Mouse (Mus musculus): ENCODE measurements around the gene Ptprd.

Ptprd gene

DNA sequence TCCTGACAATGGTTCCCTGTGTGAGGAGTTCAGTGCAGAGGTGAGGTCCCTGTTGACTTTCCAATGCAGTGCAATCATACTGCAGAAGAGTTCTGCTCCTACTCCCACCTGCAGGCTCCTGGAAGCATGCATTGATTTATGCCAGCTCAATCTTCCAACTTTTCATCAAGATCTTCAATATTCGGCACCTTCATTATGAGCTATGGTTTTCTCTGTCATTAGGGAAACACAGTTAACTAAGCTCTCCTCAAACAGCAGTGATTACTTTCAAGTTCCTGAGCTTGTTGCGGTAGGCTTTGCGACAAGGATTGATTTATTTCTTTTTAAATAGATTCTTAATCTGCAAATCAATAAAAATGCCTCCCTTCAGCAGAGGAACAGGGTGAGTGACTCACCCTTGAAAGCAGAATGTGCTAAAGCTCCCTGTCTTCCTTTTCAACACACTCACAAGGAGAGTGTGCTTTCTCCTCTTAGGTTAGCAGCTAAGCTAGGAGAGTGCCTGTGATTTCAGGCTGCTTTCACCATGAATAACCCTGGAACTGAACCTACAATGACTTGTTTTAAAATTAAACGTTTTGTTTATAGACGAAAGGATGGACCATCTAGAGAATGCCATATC is 1298.1 kb downstream of the Ptprd start:
- no peak for DNase-seq (ENCODE audit: low spot score in 2 of 2)

- DNase-seq (ENCODE audit: low spot score in 2 of 2): no peak
Observed at GRCm38 (mm10) chr4:76901692-76902091, 1310.1 kb downstream of the Ptprd start.

GRCm38 (mm10) chr4:76889669-76890068 is 1322.1 kb downstream of the Ptprd start:
- no peak for DNase-seq (ENCODE audit: low spot score in 2 of 2)

DNA sequence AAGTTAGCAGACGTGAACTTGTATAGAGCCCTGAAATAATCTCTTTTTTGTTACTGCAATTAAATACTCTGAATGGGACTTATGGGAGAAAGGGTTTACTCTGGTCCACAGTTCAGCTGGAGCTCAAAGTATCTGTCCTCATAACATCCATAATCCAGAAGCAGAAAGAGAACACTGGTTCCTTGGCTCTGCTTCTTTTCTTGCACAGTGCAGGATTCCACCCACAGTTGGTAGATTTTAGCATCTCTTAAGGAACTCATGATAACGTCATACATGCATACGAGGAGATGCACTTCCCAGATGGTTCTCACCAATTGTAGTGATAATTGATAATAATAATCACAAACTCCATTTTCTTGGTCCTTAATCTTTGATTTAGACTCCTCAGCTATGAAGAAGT is 1330.2 kb downstream of the Ptprd start:
- no peak for DNase-seq (ENCODE audit: low spot score in 2 of 2)

DNA sequence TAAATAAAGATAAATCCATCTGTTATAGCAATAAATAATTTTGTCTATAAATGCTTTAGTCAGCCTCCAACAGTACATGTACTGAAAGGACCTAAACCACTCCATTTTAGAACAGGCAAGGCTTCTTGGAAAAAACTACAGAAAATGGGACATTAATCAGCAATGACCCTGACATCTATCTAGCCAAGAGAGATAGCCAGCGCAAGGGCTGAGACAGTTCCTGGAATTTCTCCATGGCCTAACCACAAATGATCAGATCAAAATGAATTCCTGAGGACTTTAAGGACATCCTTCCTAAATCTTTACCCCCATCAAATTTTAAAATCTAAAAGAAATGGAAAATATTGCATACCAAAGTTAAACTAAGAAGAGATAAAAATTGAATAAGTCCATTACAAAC is 1340.8 kb downstream of the Ptprd start:
- DNase-seq (ENCODE audit: low spot score in 2 of 2): no peak

- DNase-seq (ENCODE audit: low spot score in 2 of 2): no peak
Observed at GRCm38 (mm10) chr4:76865585-76865984, 1346.2 kb downstream of the Ptprd start.

DNA sequence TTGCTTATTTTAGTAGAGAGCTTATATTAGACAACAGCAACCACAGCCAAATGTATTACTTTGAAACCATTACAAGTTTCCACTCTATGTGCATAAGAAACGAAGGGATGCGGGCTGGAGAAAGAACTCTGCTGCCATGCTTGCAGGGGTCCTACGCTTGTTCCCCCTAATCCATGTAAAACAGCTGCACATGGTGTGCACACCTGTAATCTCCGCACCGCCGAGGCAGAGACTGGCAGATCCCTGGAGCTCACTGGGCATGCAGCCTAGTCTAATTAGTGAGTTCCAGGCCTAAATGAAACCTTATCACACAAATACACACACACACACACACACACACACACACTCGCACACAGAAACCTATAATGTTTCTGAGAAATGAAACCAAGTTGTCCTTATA is 1365.5 kb downstream of the Ptprd start:
- no peak for DNase-seq (ENCODE audit: low spot score in 2 of 2)

- no peak for DNase-seq (ENCODE audit: low spot score in 2 of 2)
Observed at GRCm38 (mm10) chr4:76839016-76839415, 1372.7 kb downstream of the Ptprd start.

DNA sequence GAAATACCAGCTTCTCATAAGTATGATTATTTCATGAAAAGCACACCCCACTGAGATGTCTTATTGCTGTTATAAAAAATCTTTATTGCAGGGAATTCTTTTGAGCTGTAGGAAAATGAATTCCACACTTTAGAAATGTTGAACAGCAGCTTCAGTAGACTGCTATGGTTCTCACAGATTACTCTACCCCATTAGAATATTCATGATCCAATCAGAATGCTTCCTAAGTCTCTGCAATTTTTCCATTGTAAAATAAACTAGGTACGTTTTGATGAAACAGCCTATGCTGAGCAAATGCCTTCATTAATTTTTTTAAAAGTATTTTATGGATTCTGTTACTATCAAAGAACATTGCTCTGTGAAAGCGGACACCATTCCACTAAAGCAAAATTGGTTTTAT is 1399.6 kb downstream of the Ptprd start:
- DNase-seq (ENCODE audit: low spot score in 2 of 2): no peak

DNA sequence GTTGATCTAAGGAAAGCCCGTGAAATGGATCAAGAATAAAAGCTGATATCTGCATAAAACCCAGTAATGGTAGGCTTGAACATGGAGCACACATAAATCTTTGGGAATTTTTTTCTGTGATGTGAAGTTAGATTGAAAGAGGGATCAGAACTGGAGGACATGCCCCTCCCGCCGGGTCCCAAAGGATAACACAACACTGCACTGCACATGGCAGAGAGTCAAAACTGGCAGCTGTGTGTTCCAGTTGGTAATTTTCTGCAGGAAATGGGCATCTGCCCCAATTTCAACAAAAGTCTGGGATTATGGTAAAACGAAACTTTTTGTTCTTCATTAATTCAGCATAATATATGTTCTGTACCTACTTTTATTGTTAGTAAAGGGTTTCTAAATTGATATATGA is 1409.1 kb downstream of the Ptprd start:
- no peak for DNase-seq (ENCODE audit: low spot score in 2 of 2)

DNA sequence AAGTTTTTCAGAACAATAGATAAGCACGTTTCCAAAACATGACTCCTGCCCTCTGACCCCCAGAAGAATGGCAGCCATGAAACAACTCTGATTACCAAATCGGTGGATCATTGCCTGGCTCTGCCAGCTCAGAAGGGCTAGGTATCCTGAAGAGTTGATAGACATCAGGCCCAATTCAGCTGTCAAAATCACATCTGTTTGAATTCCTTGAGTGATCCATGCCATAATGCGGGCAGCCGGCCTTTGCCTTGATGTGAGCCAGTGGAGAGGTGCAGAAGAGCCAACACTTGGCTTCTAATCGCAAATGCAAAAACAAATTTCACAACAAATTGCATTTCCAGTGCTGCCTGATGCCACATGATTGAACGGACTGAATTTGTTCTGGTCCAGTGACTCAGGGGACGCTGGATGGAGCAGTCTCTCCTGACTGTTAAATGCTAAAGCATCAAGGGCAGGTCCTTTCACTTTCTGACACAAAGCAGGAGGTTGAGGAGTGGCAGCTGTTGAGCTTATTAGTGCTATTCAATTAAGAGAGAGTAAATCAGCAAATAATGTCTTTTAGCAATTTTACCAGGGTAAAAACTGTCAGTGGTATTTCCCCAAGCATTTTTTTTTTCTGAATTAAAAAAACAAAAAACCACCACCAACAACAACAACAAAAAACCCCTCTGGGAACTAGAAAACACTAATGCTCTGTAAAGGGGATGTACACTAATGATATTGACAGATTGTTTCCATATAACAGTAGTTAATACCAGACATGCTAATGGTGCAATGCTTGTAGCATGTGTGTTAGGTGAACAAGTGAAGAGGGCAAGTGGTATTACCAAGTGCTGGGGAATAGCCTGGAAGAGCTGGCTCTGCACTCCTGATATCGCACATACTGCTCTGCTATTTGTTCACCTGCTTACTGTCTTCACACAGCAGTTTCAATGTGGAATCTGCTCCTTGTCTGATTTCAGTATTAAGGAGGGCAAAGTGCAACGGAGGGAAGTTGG is 1413.5 kb downstream of the Ptprd start:
- no peak for DNase-seq (ENCODE audit: low spot score in 2 of 2)

GRCm38 (mm10) chr4:76785389-76785788 is 1426.4 kb downstream of the Ptprd start:
- DNase-seq (ENCODE audit: low spot score in 2 of 2): no peak

DNA sequence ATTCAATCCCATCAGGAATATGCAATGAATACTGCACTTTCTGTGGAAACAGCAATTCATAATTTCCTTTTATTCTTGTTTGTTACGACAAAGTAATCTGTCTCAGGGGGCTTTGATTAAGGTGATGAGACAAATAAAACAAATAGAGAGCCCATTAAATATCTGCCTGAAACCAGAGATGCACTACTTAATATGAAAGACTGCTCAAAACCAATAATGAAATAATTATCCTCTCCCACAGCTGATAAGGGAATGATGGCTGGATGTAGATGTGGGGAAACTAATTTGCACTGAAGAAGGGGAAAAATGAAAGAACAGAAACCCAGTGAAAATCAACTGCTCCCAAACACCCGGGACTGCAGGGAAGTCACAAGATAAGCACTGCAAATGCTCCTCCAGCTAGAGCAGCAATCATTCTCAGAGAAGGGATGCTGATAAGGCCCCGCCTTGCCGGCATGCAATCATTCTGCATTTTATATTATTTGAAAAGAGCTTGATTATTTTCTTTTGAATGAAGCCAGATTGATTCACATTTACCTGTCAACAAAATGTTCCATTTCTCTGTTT is 1432.1 kb downstream of the Ptprd start:
- no peak for DNase-seq (ENCODE audit: low spot score in 2 of 2)

DNA sequence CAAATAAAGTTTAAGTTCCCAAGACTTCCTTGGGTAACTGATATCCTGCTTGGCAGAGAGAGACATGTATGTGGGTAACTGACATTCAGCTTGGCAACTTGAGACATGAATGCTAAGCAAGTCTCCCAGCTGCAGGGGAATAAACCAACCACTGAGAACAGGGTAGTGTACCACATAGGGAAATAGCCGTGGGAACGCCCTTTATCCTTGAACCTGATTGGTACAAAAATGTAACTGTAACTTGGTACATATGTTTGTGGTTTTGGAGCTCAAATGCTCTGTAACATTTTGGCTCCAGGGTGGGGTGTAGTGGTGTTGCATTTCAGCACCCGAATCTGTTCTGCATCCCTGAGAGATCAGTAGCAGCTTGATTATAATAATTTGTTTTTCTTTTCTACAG is 1444.8 kb downstream of the Ptprd start:
- no peak for DNase-seq (ENCODE audit: low spot score in 2 of 2)

DNA sequence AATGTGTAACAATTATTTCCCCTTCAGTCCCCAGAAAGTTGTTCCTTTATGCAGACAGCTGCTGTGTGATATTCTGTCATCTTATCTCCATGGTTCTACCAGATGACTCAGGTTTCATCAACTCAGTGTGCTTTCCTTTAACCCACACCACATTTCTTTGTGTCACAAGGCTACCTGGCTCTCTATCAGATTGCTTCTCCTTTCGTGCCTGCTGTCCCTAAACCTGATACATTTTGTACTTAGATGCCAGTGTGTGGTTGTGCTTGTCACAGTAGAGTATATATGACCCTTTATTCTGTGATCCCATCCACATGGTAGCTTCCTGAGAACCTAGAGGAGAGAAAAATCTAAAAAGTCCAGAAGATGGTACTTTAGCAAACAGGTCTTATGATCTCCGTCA is 1445.3 kb downstream of the Ptprd start:
- DNase-seq (ENCODE audit: low spot score in 2 of 2): no peak

DNA sequence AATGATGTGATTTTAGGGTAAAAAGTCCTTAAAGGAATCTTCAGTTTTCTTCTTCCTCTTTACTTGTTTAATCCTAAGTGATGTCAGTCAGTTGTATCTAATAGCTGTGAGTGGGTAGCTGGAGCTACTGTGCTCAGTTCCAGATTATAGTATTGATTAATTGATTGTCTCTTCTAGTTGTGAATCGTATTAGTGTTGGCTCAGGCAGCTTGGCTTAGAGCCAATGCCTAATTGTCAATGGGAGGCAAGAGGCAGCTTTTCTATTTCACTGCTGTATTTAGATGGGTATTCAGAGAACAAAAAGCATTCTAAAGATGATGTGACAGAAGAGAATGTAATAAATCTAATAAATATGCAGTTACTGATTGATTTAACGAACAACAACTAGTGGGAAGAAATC is 1461.1 kb downstream of the Ptprd start:
- DNase-seq (ENCODE audit: low spot score in 2 of 2): no peak

DNA sequence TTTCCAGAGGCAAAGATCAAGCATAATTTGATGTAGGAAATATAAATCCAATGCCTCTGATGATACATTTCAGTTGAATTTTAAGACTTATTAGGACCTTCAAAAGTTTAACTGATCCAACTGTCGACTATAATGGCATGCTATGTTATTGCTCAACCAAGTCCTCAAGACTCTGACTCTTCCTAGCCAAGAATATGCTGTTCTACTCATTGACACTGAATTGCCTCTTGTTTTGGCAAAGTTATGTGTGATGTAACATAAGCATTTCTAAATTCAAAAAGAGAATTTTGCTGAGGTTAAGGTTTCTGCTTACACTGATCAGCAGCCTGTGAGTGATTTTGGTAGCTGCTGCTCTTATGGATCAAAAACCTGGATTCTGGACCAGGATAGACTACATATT is 1475.9 kb downstream of the Ptprd start:
- DNase-seq (ENCODE audit: low spot score in 2 of 2): no peak

DNA sequence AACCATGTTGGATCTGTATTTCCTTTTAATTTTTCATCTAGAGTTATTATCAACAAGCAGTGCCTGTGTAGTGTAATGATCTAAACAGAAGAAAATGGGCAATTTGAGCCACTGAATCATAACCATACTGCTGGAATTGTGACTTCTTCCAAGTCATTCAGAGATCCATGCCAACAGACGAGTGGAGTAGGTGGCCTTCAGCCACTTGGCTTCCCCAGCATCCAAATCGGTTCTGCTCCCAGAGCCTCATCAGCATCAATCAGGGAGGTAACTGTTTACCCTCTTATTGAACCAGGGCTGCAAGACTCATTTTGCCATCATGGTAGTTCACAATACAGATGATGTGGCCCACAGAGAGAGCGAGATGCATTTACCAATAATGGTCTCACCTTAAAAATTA is 1536.0 kb downstream of the Ptprd start:
- DNase-seq (ENCODE audit: low spot score in 2 of 2): no peak

DNA sequence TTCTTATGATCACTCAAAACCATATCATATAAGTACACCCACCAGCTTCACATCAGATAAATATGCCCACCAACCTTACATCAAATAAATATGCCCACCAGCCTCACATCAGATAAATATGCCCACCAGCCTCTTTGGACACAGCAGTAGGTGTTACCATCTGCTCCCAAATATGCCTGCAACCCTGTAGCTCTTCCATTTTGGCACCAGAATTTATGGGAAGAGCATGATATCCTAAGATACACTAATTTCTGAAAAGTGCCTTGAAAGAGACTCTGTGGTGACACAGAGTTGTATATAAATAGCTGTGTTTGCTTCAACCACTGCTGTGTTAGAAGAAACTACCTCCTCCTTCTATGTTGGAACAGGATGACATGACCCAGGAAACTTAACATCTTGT is 1538.5 kb downstream of the Ptprd start:
- no peak for DNase-seq (ENCODE audit: low spot score in 2 of 2)

GRCm38 (mm10) chr4:76672653-76673052 is 1539.1 kb downstream of the Ptprd start:
- DNase-seq (ENCODE audit: low spot score in 2 of 2): no peak

DNA sequence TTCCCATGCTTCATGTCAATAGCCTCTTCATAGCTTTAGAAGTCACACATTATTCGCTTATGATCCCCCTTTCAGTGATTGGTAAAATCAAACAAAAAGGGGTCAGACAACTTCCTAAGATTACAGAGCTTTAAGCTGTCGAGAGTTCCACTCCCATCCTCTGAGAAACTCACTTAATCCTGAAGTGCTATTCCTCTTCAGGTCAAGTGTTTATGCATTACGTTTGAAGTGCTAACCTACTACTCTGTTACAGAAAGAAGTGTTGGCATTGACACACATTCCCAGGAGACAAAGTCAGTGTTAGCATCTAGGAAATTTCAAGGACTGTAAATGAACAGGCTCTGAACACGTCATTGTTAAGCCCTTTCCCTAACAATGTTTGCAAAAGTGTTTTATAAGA is 1550.0 kb downstream of the Ptprd start:
- no peak for DNase-seq (ENCODE audit: low spot score in 2 of 2)

- no peak for DNase-seq (ENCODE audit: low spot score in 2 of 2)
Observed at GRCm38 (mm10) chr4:76660146-76660545, 1551.6 kb downstream of the Ptprd start.

DNA sequence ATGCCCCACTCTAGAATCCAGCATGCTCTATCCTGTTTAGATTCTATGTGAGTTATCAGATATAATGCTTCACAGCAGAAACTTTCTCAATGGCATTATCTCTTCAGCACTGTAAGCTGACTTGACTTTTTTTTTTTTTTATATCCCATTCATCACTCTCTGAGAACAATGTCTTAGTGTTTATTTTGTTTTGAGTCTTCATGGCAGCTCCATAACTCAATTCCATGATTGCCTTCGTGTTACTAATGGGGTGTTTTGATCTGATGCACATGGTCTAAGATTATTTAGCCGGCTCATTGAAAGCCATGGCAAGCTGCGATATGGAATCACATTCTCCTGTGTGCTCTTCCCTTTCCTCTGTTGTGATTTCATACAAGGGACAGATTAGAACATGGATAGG is 1555.0 kb downstream of the Ptprd start:
- no peak for DNase-seq (ENCODE audit: low spot score in 2 of 2)
